Mouse (Mus musculus): ENCODE data around the gene Ppm1k. TPM values are rescaled to one million over a fixed set of nuclear protein-coding genes. Genes with fewer than 3 reads are reported as not detected.

Gene Ppm1k
- total and polyA plus RNA-seq, 3 experiments: 0.05 to 3.9 (median 2.1) TPM

GRCm38 (mm10) chr6:57534611-57535286 is 519 bp downstream of the Ppm1k start:
- no peak for DNase-seq (ENCODE audit: low spot score)

GRCm38 (mm10) chr6:57534231-57534610 is 1.0 kb downstream of the Ppm1k start:
- Histone ChIP-seq H3K4me1 (ENCODE audit: insufficient read depth, low read depth, low read length) (peaks cover 16% of the 10 kb centered on the region), H3K9me3 (replicated peaks) (no peaks in the 10 kb centered on the region), H3K4me3 (ENCODE audit: low read depth, low read length) (no peak overlapping the region; the same call in 1 of the 2 replicates), H3K36me3 (replicated peaks) (no peaks in the 10 kb centered on the region), H3K27me3 (ENCODE audit: insufficient read depth, low read length) (peaks cover 2% of the 10 kb centered on the region; the same call in 1 of the 2 replicates)
- ATAC-seq (ENCODE audit: extremely low read depth, insufficient number of reproducible peaks, low FRiP score, poor library complexity, severe bottlenecking): no peak
- TF ChIP-seq TAL1 (conservative IDR thresholded peaks at IDR 0.05; ENCODE audit: low read depth, low read length) (no peak), CTCF (IDR thresholded peaks at IDR 0.05; ENCODE audit: low read depth, low read length) (no peak), GATA1 (IDR thresholded peaks at IDR 0.05; ENCODE audit: borderline replicate concordance, low read length) (no peak), GATA2 (IDR thresholded peaks at IDR 0.05; ENCODE audit: borderline replicate concordance, low read depth, low read length) (no peak), POLR2AphosphoS5 (IDR thresholded peaks at IDR 0.05; ENCODE audit: insufficient replicate concordance, low read depth, low read length) (no peak)
- no peak for DNase-seq (ENCODE audit: low spot score)

More at GRCm38 (mm10) chr6:57534611-57535286, 519 bp downstream of the Ppm1k start:
- peak overlapping the region; percentile 69 for H3K4me3 ChIP-seq (ENCODE audit: low read depth, low read length)
- peaks cover 16% of the 10 kb centered on the region for H3K4me1 ChIP-seq (ENCODE audit: insufficient read depth, low read depth, low read length)
- ATAC-seq (ENCODE audit: extremely low read depth, insufficient number of reproducible peaks, low FRiP score, poor library complexity, severe bottlenecking): no peak
- no peaks in the 10 kb centered on the region for H3K36me3 ChIP-seq (replicated peaks)
- H3K27me3 ChIP-seq (ENCODE audit: insufficient read depth, low read length): peaks cover 2% of the 10 kb centered on the region; the same call in 1 of the 2 replicates
- TF ChIP-seq POLR2AphosphoS5 (IDR thresholded peaks at IDR 0.05; ENCODE audit: insufficient replicate concordance, low read depth, low read length): no peak
- TF ChIP-seq TAL1 (conservative IDR thresholded peaks at IDR 0.05; ENCODE audit: low read depth, low read length): no peak
- no peak for TF ChIP-seq CTCF (IDR thresholded peaks at IDR 0.05; ENCODE audit: low read depth, low read length)
- no peaks in the 10 kb centered on the region for H3K9me3 ChIP-seq (replicated peaks)

GRCm38 (mm10) chr6:57533410-57533809 is 1.9 kb downstream of the Ppm1k start:
- no peak overlapping the region for H3K4me3 ChIP-seq (ENCODE audit: low read depth, low read length)
- no peaks in the 10 kb centered on the region for H3K36me3 ChIP-seq (replicated peaks)

GRCm38 (mm10) chr6:57532022-57532421 is 3.2 kb downstream of the Ppm1k start:
- Histone ChIP-seq H3K4me3 (ENCODE audit: low read depth, low read length) (no peak overlapping the region), H3K9me3 (replicated peaks) (no peaks in the 10 kb centered on the region), H3K27me3 (ENCODE audit: insufficient read depth, low read length) (peaks cover 2% of the 10 kb centered on the region; the same call in 1 of the 2 replicates), H3K4me1 (ENCODE audit: insufficient read depth, low read depth, low read length) (peaks cover 16% of the 10 kb centered on the region), H3K36me3 (replicated peaks) (no peaks in the 10 kb centered on the region)
- ATAC-seq (ENCODE audit: extremely low read depth, insufficient number of reproducible peaks, low FRiP score, poor library complexity, severe bottlenecking) (no peak), DNase-seq (ENCODE audit: low spot score) (no peak)
- TF ChIP-seq POLR2AphosphoS5 (IDR thresholded peaks at IDR 0.05; ENCODE audit: insufficient replicate concordance, low read depth, low read length) (no peak), TAL1 (conservative IDR thresholded peaks at IDR 0.05; ENCODE audit: low read depth, low read length) (no peak)

More at GRCm38 (mm10) chr6:57533410-57533809, 1.9 kb downstream of the Ppm1k start:
- no peaks in the 10 kb centered on the region for H3K9me3 ChIP-seq (replicated peaks)
- DNase-seq (ENCODE audit: low spot score) (no peak), ATAC-seq (ENCODE audit: extremely low read depth, insufficient number of reproducible peaks, low FRiP score, poor library complexity, severe bottlenecking) (no peak)
- peaks cover 2% of the 10 kb centered on the region; the same call in 1 of the 2 replicates for H3K27me3 ChIP-seq (ENCODE audit: insufficient read depth, low read length)
- H3K4me1 ChIP-seq (ENCODE audit: insufficient read depth, low read depth, low read length): peaks cover 16% of the 10 kb centered on the region
- no peak for TF ChIP-seq TAL1 (conservative IDR thresholded peaks at IDR 0.05; ENCODE audit: low read depth, low read length)
- TF ChIP-seq POLR2AphosphoS5 (IDR thresholded peaks at IDR 0.05; ENCODE audit: insufficient replicate concordance, low read depth, low read length): no peak

- TF ChIP-seq POLR2AphosphoS5 (IDR thresholded peaks at IDR 0.05; ENCODE audit: insufficient replicate concordance, low read depth, low read length) (no peak), GATA1 (IDR thresholded peaks at IDR 0.05; ENCODE audit: borderline replicate concordance, low read length) (no peak), GATA2 (IDR thresholded peaks at IDR 0.05; ENCODE audit: borderline replicate concordance, low read depth, low read length) (no peak), TAL1 (conservative IDR thresholded peaks at IDR 0.05; ENCODE audit: low read depth, low read length) (no peak), CTCF (IDR thresholded peaks at IDR 0.05; ENCODE audit: low read depth, low read length) (no peak)
- no peaks in the 10 kb centered on the region for H3K9me3 ChIP-seq (replicated peaks)
- H3K4me3 ChIP-seq (ENCODE audit: low read depth, low read length): no peak overlapping the region
- H3K27me3 ChIP-seq (ENCODE audit: insufficient read depth, low read length): peaks cover 2% of the 10 kb centered on the region; the same call in 1 of the 2 replicates
- H3K4me1 ChIP-seq (ENCODE audit: insufficient read depth, low read depth, low read length): peaks cover 16% of the 10 kb centered on the region
- DNase-seq (ENCODE audit: low spot score): no peak
- H3K36me3 ChIP-seq (replicated peaks): no peaks in the 10 kb centered on the region
- ATAC-seq (ENCODE audit: extremely low read depth, insufficient number of reproducible peaks, low FRiP score, poor library complexity, severe bottlenecking): no peak
Measured at GRCm38 (mm10) chr6:57531441-57531840, 3.8 kb downstream of the Ppm1k start.

GRCm38 (mm10) chr6:57531011-57531410 is 4.3 kb downstream of the Ppm1k start:
- H3K9me3 ChIP-seq (replicated peaks): no peaks in the 10 kb centered on the region
- DNase-seq (ENCODE audit: low spot score): no peak
- no peaks in the 10 kb centered on the region for H3K36me3 ChIP-seq (replicated peaks)
- peaks cover 16% of the 10 kb centered on the region for H3K4me1 ChIP-seq (ENCODE audit: insufficient read depth, low read depth, low read length)
- H3K4me3 ChIP-seq (ENCODE audit: low read depth, low read length): no peak overlapping the region
- no peak for TF ChIP-seq TAL1 (conservative IDR thresholded peaks at IDR 0.05; ENCODE audit: low read depth, low read length)
- TF ChIP-seq CTCF (IDR thresholded peaks at IDR 0.05; ENCODE audit: low read depth, low read length): no peak
- no peak for TF ChIP-seq GATA1 (IDR thresholded peaks at IDR 0.05; ENCODE audit: borderline replicate concordance, low read length)
- TF ChIP-seq POLR2AphosphoS5 (IDR thresholded peaks at IDR 0.05; ENCODE audit: insufficient replicate concordance, low read depth, low read length): no peak
- no peak for ATAC-seq (ENCODE audit: extremely low read depth, insufficient number of reproducible peaks, low FRiP score, poor library complexity, severe bottlenecking)
- H3K27me3 ChIP-seq (ENCODE audit: insufficient read depth, low read length): peaks cover 2% of the 10 kb centered on the region; the same call in 1 of the 2 replicates
